Mouse (Mus musculus): ENCODE measurements at regions not wholly inside any gene's neighbourhood (a gene's known extent, or its start where the extent isn't known, plus 50 kb on each side); places are given as distances from the start of the nearest gene placed in this dataset.
A peak's percentile ranks its signal among the peaks of the same experiment; 100 is the strongest.

DNA sequence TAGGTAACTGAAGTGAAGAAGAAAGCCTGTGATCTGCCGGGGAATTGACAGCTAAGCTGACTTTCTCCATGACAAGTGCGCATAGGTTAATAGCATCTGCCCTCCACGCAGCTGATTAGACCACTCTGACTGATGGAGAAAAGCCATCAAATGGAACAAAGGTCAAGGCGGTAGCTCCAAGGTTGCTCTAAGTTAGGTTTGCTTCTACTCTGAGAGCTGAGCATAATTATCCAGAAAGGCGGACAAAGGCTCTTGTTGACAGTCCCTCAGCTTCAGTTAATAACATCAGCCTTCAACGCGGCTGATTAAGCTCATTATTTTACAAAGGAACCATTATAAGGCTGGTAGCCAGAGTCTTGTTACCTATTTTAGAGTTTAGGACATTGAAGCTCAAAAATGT, 54.0 kb upstream of the Enpep start:
- Histone ChIP-seq H3K4me3 (ENCODE audit: low read depth, low read length) (no peak overlapping the region), H3K36me3 (replicated peaks; ENCODE audit: control insufficient read depth, insufficient read depth, low read depth, low read length) (no peaks in the 10 kb centered on the region), H3K4me2 (ENCODE audit: low read depth, low read length) (no peak overlapping the region), H3K27me3 (ENCODE audit: control insufficient read depth, insufficient read depth, low read length) (no peaks in the 10 kb centered on the region), H3K27ac (replicated peaks; ENCODE audit: low read depth, low read length) (no peak overlapping the region), H3K9ac (replicated peaks; ENCODE audit: low read length) (no peak overlapping the region), H3K9me3 (replicated peaks; ENCODE audit: control insufficient read depth, low read length) (no peaks in the 10 kb centered on the region), H3K4me1 (ENCODE audit: control insufficient read depth, insufficient read depth, low read length) (no peaks in the 10 kb centered on the region)
- ATAC-seq (replicated peaks; ENCODE audit: insufficient number of reproducible peaks, low FRiP score, low TSS enrichment, low read depth) (no peak), DNase-seq (ENCODE audit: low spot score) (no peak)
- 37% methylated on average over 7 of the region's 7 CpGs for WGBS

DNA sequence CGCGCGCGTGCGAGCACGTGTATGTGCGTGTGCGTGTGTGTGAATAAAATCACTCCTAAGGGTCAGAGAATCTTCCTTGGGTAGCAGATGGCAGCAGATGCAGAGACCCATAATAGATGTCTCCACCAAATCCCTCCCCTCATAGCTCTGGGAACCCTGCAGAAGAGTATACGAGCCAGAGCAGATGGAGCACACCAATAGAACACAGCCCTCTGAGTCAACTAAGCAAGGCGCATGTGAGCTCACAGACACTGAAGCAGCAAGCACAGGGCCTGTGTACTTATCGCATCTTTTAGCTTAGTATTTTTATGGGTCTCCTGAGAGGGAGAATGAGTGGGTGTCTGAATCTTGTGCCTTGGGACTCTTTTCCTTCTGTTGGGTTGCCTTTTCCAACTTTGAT, 58.0 kb upstream of the Enpep start:
- H3K9ac ChIP-seq (replicated peaks; ENCODE audit: low read length) = no peak overlapping the region
- ATAC-seq (replicated peaks; ENCODE audit: insufficient number of reproducible peaks, low FRiP score, low TSS enrichment, low read depth) (no peak), DNase-seq (ENCODE audit: low spot score) (no peak)
- H3K9me3 ChIP-seq (replicated peaks; ENCODE audit: control insufficient read depth, low read length) = no peaks in the 10 kb centered on the region
- 94% methylated on average over 11 of the region's 11 CpGs for WGBS
- H3K36me3 ChIP-seq (replicated peaks; ENCODE audit: control insufficient read depth, insufficient read depth, low read depth, low read length) = no peaks in the 10 kb centered on the region
- no peaks in the 10 kb centered on the region for H3K27me3 ChIP-seq (ENCODE audit: control insufficient read depth, insufficient read depth, low read length)
- no peak overlapping the region for H3K4me2 ChIP-seq (ENCODE audit: low read depth, low read length)
- no peak overlapping the region for H3K27ac ChIP-seq (replicated peaks; ENCODE audit: low read depth, low read length)
- H3K4me1 ChIP-seq (ENCODE audit: control insufficient read depth, insufficient read depth, low read length) = no peaks in the 10 kb centered on the region
- H3K4me3 ChIP-seq (ENCODE audit: low read depth, low read length) = no peak overlapping the region

DNA sequence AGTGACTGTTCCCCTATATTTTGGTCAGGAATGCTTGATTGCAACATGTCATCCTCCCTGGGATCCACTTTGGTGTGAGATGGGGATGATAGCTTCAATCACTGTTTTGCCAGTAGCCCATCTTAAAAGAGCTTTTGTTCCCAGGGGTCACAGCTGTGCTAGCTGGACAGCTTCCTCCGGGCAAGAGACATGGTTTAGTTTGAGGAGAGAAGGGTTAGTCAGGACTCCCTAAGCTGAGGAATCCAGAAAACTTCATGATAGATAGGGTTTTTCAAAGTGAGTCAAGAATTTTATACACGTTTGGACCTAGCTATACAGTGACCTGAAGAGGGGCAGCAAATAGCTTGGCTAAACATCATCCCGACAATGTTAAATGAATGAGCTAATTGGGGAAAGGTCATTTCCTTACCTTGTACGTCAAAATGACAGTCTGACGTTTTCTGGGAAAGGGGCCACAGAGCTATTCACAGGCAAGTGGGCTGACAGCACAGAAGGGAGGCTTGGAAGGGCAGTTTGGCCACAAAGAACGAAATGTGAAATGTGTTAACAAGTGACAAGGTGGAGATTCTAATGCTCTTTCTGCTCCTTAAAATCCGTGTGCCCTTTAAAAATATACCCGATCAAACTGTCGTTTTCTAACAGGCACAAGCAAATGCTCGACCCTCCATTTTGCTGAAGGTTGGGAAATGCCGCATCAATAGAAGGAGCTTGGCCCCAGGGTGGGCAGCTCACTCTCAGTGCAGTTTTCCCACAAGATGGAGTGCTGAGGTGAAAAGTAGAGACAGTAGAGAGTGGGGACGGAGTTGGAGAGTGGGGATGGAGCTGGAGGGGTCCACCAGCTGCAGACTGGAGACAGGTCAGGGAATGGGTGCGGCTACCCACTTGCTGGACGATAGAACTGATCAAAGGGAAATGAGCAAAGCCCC, 59.6 kb upstream of the Enpep start:
- 49% methylated on average over 14 of the region's 14 CpGs for WGBS
- ATAC-seq (replicated peaks; ENCODE audit: insufficient number of reproducible peaks, low FRiP score, low TSS enrichment, low read depth) = no peak

DNA sequence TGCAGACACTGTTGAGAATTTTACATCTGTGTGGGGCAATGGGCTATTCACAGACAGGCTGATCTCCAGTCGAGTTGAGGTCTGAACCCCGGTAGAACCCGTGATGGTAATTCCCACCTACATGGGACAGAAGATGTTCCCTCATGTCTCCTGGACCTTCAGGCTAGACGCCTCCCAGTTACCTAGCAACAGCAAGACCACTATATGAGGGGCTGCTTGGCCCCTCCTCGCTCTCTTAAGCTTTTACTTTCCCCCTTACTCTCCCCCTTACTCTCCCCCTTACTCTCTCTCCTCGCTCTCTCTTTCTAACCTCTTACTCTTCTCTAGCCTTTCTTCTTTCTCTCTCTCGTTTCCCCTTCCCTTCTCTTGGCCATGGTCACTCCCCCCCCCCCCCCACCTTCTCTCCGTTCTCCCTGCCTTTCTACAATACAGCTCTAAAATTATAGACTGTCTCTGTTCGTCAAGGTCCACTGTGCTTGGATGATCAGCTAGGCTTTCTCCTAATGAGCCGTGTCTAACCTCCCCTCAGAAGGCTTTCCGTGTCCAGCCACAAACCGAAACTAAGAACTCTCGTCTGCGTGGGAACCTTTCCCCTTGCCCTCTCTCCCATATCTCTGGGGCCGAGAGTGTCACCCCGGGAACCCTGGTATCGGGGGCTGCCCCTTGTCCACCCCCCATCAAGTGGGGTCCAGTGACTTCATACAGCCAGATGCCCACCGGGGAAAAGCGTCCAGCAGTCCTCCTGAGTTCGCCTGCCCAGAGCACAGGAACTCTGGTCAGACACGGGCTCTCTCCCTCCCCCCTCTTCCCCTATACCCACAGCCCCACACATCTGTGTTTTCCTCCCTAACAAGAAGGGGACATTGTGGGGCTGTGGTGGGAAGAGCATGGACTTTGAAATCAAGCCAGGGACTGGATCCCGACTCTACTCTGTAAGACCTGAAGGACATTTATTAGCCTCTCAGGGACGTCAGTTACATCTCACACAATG, 60.6 kb upstream of the Enpep start:
- Histone ChIP-seq H3K27me3 (ENCODE audit: control insufficient read depth, insufficient read depth, low read length) (no peaks in the 10 kb centered on the region), H3K27ac (replicated peaks; ENCODE audit: low read depth, low read length) (no peak overlapping the region), H3K9me3 (replicated peaks; ENCODE audit: control insufficient read depth, low read length) (no peaks in the 10 kb centered on the region), H3K9ac (replicated peaks; ENCODE audit: low read length) (no peak overlapping the region), H3K4me3 (ENCODE audit: low read depth, low read length) (no peak overlapping the region), H3K36me3 (replicated peaks; ENCODE audit: control insufficient read depth, insufficient read depth, low read depth, low read length) (no peaks in the 10 kb centered on the region), H3K4me2 (ENCODE audit: low read depth, low read length) (no peak overlapping the region), H3K4me1 (ENCODE audit: control insufficient read depth, insufficient read depth, low read length) (no peaks in the 10 kb centered on the region)
- DNase-seq (ENCODE audit: low spot score) (no peak), ATAC-seq (replicated peaks; ENCODE audit: insufficient number of reproducible peaks, low FRiP score, low TSS enrichment, low read depth) (no peak)
- 79% methylated on average over 23 of the region's 23 CpGs for WGBS

More for the DNA sequence above, 59.6 kb upstream of the Enpep start:
- H3K36me3 ChIP-seq (replicated peaks; ENCODE audit: control insufficient read depth, insufficient read depth, low read depth, low read length) = no peaks in the 10 kb centered on the region
- no peaks in the 10 kb centered on the region for H3K27me3 ChIP-seq (ENCODE audit: control insufficient read depth, insufficient read depth, low read length)
- no peaks in the 10 kb centered on the region for H3K4me1 ChIP-seq (ENCODE audit: control insufficient read depth, insufficient read depth, low read length)
- DNase-seq (ENCODE audit: low spot score) = no peak
- no peaks in the 10 kb centered on the region for H3K9me3 ChIP-seq (replicated peaks; ENCODE audit: control insufficient read depth, low read length)
- H3K27ac ChIP-seq (replicated peaks; ENCODE audit: low read depth, low read length) = no peak overlapping the region
- H3K4me2 ChIP-seq (ENCODE audit: low read depth, low read length) = no peak overlapping the region
- H3K9ac ChIP-seq (replicated peaks; ENCODE audit: low read length) = no peak overlapping the region
- H3K4me3 ChIP-seq (ENCODE audit: low read depth, low read length) = no peak overlapping the region

DNA sequence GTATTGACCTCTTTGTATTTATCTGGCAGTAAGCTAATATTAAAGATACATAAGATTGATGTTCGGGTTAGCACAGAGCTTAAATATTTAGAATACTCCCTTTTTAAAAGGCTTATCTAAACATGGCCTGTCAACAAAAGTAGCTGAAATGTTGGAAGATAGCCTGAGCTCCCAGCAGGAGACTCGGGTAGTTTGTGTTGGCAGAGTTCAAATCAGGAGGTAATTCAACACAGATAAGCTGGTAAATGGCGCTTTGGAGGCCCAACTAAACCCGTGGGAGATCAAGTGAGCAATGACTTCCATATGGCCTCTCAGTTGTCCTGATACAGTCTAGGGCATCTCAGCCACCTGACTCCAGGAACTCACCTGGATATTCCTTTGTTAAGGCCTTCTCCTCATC, 65.0 kb upstream of the Enpep start:
- no peak overlapping the region for H3K4me2 ChIP-seq (ENCODE audit: low read depth, low read length)
- no peak for ATAC-seq (replicated peaks; ENCODE audit: insufficient number of reproducible peaks, low FRiP score, low TSS enrichment, low read depth)
- no peak overlapping the region for H3K9ac ChIP-seq (replicated peaks; ENCODE audit: low read length)
- no peak for DNase-seq (ENCODE audit: low spot score)
- no peaks in the 10 kb centered on the region for H3K9me3 ChIP-seq (replicated peaks; ENCODE audit: control insufficient read depth, low read length)
- no peaks in the 10 kb centered on the region for H3K4me1 ChIP-seq (ENCODE audit: control insufficient read depth, insufficient read depth, low read length)
- 38% methylated on average over 4 of the region's 4 CpGs for WGBS
- H3K4me3 ChIP-seq (ENCODE audit: low read depth, low read length) = no peak overlapping the region
- no peak overlapping the region for H3K27ac ChIP-seq (replicated peaks; ENCODE audit: low read depth, low read length)
- no peaks in the 10 kb centered on the region for H3K27me3 ChIP-seq (ENCODE audit: control insufficient read depth, insufficient read depth, low read length)
- H3K36me3 ChIP-seq (replicated peaks; ENCODE audit: control insufficient read depth, insufficient read depth, low read depth, low read length) = no peaks in the 10 kb centered on the region

DNA sequence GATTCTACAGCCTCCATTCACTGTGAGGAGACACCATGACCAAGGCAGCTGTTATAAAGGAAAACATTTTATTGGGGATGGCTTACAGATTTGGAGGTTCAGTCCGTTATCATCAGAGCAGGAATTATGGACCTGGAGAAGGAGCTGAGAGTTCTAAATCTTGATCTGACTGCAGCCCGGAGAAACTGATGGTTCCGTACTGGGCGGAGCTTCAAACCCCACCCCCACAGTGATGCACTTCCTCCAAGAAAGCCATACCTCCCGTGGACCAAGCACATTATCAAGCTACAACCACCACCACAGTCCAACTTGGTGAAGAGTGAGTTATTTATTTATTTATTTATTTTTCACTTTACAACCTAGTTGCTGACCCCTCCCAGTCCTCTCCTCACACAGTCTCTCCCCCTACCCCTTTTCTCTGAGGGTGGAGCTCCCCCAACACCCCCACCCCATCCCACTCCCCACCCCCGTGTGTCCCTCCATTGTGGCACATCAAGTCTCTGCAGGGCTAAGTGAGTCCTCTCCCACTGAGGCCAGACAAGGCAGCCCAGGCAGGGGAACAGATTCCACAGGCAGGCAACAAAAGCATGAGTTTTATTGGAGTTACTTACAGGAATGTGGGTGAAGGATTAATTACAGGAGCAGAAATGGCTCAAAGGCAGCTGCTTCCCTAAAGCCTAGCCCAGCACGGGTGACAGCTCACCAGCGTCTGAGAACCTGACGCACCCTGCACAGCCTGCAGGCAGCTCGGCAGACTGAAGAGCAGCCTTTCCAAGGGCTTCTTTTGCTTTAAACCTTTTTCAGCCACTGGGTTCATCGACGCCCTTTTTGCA, 67.8 kb upstream of the Enpep start:
- Histone ChIP-seq H3K36me3 (replicated peaks; ENCODE audit: control insufficient read depth, insufficient read depth, low read depth, low read length) (no peaks in the 10 kb centered on the region), H3K9ac (replicated peaks; ENCODE audit: low read length) (no peak overlapping the region), H3K4me3 (ENCODE audit: low read depth, low read length) (no peak overlapping the region), H3K4me1 (ENCODE audit: control insufficient read depth, insufficient read depth, low read length) (no peaks in the 10 kb centered on the region), H3K27ac (replicated peaks; ENCODE audit: low read depth, low read length) (no peak overlapping the region), H3K4me2 (ENCODE audit: low read depth, low read length) (no peak overlapping the region), H3K27me3 (ENCODE audit: control insufficient read depth, insufficient read depth, low read length) (no peaks in the 10 kb centered on the region), H3K9me3 (replicated peaks; ENCODE audit: control insufficient read depth, low read length) (no peaks in the 10 kb centered on the region)
- WGBS = 79% methylated on average over 12 of the region's 12 CpGs
- ATAC-seq (replicated peaks; ENCODE audit: insufficient number of reproducible peaks, low FRiP score, low TSS enrichment, low read depth) (0 out of 2 replicates have a peak, but pooled peaks have one; percentile 52), DNase-seq (ENCODE audit: low spot score) (no peak)

DNA sequence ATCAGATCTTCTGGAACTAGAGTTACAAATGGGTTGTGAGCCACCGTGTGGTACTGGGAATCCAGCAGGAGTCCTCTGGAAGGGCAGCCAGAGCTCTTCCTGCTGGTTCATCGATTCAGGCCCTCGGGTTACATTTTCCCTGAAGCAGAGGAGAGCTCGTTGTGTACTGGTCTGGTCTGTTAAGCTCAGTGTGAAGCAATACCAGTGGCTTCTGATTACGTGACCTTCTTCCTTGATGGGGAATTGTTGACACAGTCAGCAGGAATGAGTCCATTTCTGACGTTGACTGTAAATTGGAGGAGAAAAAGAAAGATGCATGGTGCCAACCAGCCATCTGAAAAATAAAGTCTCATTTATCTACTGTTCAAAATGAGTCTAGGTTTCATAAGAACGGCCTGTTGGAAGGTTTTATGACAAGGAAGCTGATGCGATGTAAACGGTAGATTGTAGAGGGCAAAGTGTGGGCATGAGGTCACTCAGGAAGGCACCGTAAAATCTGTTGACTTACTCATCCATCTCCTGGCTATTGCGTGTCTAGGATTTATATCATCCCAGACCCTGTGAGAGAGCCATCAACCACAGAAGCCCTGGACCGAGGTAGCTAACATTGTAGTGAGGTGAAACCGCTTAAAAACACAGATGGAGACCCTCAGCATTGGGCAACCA, 79.0 kb upstream of the Enpep start:
- Histone ChIP-seq H3K9me3 (replicated peaks; ENCODE audit: control insufficient read depth, low read length) (no peaks in the 10 kb centered on the region), H3K9ac (replicated peaks; ENCODE audit: low read length) (no peak overlapping the region), H3K27me3 (ENCODE audit: control insufficient read depth, insufficient read depth, low read length) (no peaks in the 10 kb centered on the region), H3K4me3 (ENCODE audit: low read depth, low read length) (no peak overlapping the region), H3K4me2 (ENCODE audit: low read depth, low read length) (no peak overlapping the region), H3K36me3 (replicated peaks; ENCODE audit: control insufficient read depth, insufficient read depth, low read depth, low read length) (no peaks in the 10 kb centered on the region), H3K27ac (replicated peaks; ENCODE audit: low read depth, low read length) (no peak overlapping the region; the same call in 1 of the 2 replicates), H3K4me1 (ENCODE audit: control insufficient read depth, insufficient read depth, low read length) (no peaks in the 10 kb centered on the region)
- DNase-seq (ENCODE audit: low spot score) (no peak), ATAC-seq (replicated peaks; ENCODE audit: insufficient number of reproducible peaks, low FRiP score, low TSS enrichment, low read depth) (no peak)
- 81% methylated on average over 13 of the region's 13 CpGs for WGBS

Data from embryonic facial prominence, embryonic 11.5 days (tissue).